Comparison of ENCODE assay signal across 7 mouse cellular contexts in the genomic region with DNA sequence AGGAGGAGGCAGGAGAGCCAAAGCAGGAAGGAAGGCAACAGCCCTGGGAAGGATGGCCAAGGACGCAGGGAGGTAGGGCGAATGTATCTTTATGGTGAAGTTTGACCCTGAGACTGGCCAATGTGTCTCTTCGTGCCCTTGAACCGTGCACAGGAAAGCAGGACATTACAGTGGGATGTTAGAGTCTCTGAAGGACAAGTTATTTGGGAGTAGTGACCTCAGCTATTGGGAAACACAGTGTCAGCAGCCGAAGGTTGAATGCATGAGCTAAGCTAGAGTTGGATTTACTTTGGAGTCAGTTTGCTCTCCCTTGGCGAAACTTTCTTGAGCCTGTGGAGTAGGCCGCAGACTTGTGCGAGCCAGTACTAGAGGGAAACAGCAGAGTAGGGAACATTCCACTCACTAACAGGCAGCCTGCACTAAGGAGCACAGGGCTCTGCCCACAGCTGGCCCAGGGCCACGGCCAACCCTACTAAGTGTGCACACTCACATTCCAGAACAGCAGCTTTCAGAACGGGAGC. TPM values are rescaled to one million over a fixed set of nuclear protein-coding genes. Genes with fewer than 3 reads are reported as not detected.
A peak's percentile ranks its signal among the peaks of the same experiment; 100 is the strongest.
DNase-seq lines count a peak whose midpoint lies in the region; ATAC-seq and TF ChIP-seq lines count a peak whose summit lies in the region.

No protein-coding gene starts in this region.

- peak; percentile 35 to 37 for DNase-seq in adrenal gland, adult 18-20 months (ENCODE audit: low spot score in 2 of 2)
- peak; percentile 70 to 74 for DNase-seq in adrenal gland, postnatal 36 days
- DNase-seq in lung, postnatal 10 days, result peak; percentile 80
- no peak for DNase-seq in left cerebral cortex, postnatal 25 days (ENCODE audit: low spot score in 2 of 2)
- no peak for DNase-seq in thymus, adult 2 months

- peaks cover 12% of the 10 kb centered on the region for H3K4me1 ChIP-seq in heart, embryonic 16.5 days (ENCODE audit: control insufficient read depth, insufficient read depth, low read length)
- H3K4me1 ChIP-seq in thymus, adult 2 months (replicated peaks; ENCODE audit: control insufficient read depth, insufficient read depth, low read length), result no peaks in the 10 kb centered on the region

- ATAC-seq in heart, embryonic 16.5 days (replicated peaks; ENCODE audit: extremely low read depth, insufficient read depth, low FRiP score), result peak; percentile 93
- ATAC-seq in erythroblast, adult 5-6 weeks (replicated peaks; ENCODE audit: low FRiP score, poor library complexity, severe bottlenecking), result no peak

- intact Hi-C loops in left cerebral cortex, postnatal 25 days (cut with DNase I), result no loop called here

- no peak overlapping the region for H3K4me2 ChIP-seq in heart, embryonic 16.5 days (ENCODE audit: low read depth, low read length)

- WGBS in heart, embryonic 16.5 days, result 57% methylated on average over 10 of the region's 10 CpGs
- 93% methylated on average over 10 of the region's 10 CpGs for WGBS in thymus, adult 2 months

- H3K9me3 ChIP-seq in heart, embryonic 16.5 days (replicated peaks; ENCODE audit: control insufficient read depth, low read length), result no peaks in the 10 kb centered on the region

- TF ChIP-seq POLR2A in thymus, adult 2 months (IDR thresholded peaks at IDR 0.05; ENCODE audit: control insufficient read depth, extremely low read depth, insufficient read depth, low read length, poor library complexity), result no peak

- H3K9ac ChIP-seq in heart, embryonic 16.5 days (ENCODE audit: low read length), result peak overlapping the region; percentile 52

- no peak for TF ChIP-seq CTCF in thymus, adult 2 months (IDR thresholded peaks at IDR 0.05; ENCODE audit: borderline replicate concordance, control insufficient read depth, extremely low read depth, insufficient read depth, low read length, poor library complexity)

- H3K4me3 ChIP-seq in heart, embryonic 16.5 days (ENCODE audit: low read length), result no peak overlapping the region
- no peak overlapping the region for H3K4me3 ChIP-seq in thymus, adult 2 months (ENCODE audit: control insufficient read depth, insufficient read depth, low read length)

- peak overlapping the region; percentile 92 for H3K27ac ChIP-seq in heart, embryonic 16.5 days (ENCODE audit: low read length)
- no peak overlapping the region for H3K27ac ChIP-seq in thymus, adult 2 months (ENCODE audit: control insufficient read depth, insufficient read depth, low read length)

- peaks cover 61% of the 10 kb centered on the region for H3K36me3 ChIP-seq in heart, embryonic 16.5 days (ENCODE audit: control insufficient read depth, insufficient read depth)
- peaks cover 77% of the 10 kb centered on the region for H3K36me3 ChIP-seq in thymus, adult 2 months (ENCODE audit: control insufficient read depth, insufficient read depth, low read length)

- no peaks in the 10 kb centered on the region for H3K27me3 ChIP-seq in heart, embryonic 16.5 days (ENCODE audit: control insufficient read depth, insufficient read depth, low read length)
- H3K27me3 ChIP-seq in thymus, adult 2 months (ENCODE audit: control insufficient read depth, insufficient read depth, low read length), result no peaks in the 10 kb centered on the region

RNA-seq across cellular contexts. Expression of a gene that starts 29.5 kb away (rescaled TPM):
- total RNA-seq in adrenal gland, adult 18-20 months (2021), result 100 to 1,000 TPM; 187 to 226 TPM
- total RNA-seq in adrenal gland, postnatal 36 days (2021), result 100 to 1,000 TPM; 207 to 234 TPM
- 256 and 284 TPM in 2 replicates for polyA plus RNA-seq in heart, embryonic 16.5 days (2015; fragmentation: Nextera tagmentation; extraction: Ambion mirVana)
- total RNA-seq in left cerebral cortex, postnatal 25 days (2021), result 100 to 1,000 TPM; 235 to 237 TPM
- 58.4 and 62.1 TPM in 2 replicates for total RNA-seq in erythroblast, adult 5-6 weeks (2015; ENCODE audit: low replicate concordance)
- total RNA-seq in erythroblast, adult 5-6 weeks (2017; ENCODE audit: low replicate concordance), result 61.2 and 131 TPM in 2 replicates
- 84.2 and 136 TPM in 2 replicates for polyA plus RNA-seq in thymus, adult 2 months (2012; rRNA removed)

Comparison
In these comparisons a context has a peak if more than half of its experiments do, and no peak if none do; other contexts are left out.
1. DNase-seq: peak in adrenal gland, adult 18-20 months (2 of 2), adrenal gland, postnatal 36 days (2 of 2) and lung, postnatal 10 days (single experiment); none in left cerebral cortex, postnatal 25 days (0 of 2) and thymus, adult 2 months (single experiment).